Mouse (Mus musculus) forebrain, embryonic 11.5 days (tissue): ENCODE measurements around the gene Mkln1. TPM values are rescaled to one million over a fixed set of nuclear protein-coding genes. Genes with fewer than 3 reads are reported as not detected.

Experiments used
- ATAC-seq: fragments of 200-750 bp; cut with Nextera tagmentation; replicated peaks from 2 replicates; pipeline ENCODE4 v1.8.0; 2017; ENCODE audit warnings: moderate TSS enrichment; ENCODE audit not compliant: low FRiP score
- DNase-seq: peaks from one replicate; pipeline ENCODE4 v3.0.0-alpha.2; 2017; ENCODE audit warnings: low spot score
- H3K27ac ChIP-seq: fragments of 300-500 bp; sonication (generic); 2 replicates; pipeline ENCODE4 v1.5.1; 2014; ENCODE audit warnings: low read depth, low read length
- H3K27me3 ChIP-seq: fragments of 300-500 bp; sonication (generic); 2 replicates; pipeline ENCODE4 v1.6.1; 2014; ENCODE audit warnings: mild to moderate bottlenecking, low read length, mixed read lengths; ENCODE audit not compliant: control insufficient read depth, insufficient read depth
- H3K36me3 ChIP-seq: fragments of 300-500 bp; sonication (generic); 2 replicates; pipeline ENCODE4 v1.6.1; 2014; ENCODE audit warnings: mild to moderate bottlenecking, low read length, moderate library complexity, mixed read lengths; ENCODE audit not compliant: control insufficient read depth, insufficient read depth
- H3K4me1 ChIP-seq: fragments of 300-500 bp; sonication (generic); replicated peaks from 2 replicates; pipeline ENCODE4 v1.6.1; 2014; ENCODE audit warnings: low read length, mixed read lengths; ENCODE audit not compliant: control insufficient read depth, insufficient read depth
- H3K4me2 ChIP-seq: fragments of 300-500 bp; sonication (generic); 2 replicates; pipeline ENCODE4 v1.6.1; 2014; ENCODE audit warnings: low read depth, mild to moderate bottlenecking, low read length, moderate library complexity, mixed read lengths; ENCODE audit not compliant: severe bottlenecking
- H3K4me3 ChIP-seq: fragments of 300-500 bp; sonication (generic); 2 replicates; pipeline ENCODE4 v1.5.1; 2014; ENCODE audit warnings: low read depth, low read length
- H3K9ac ChIP-seq: fragments of 300-500 bp; sonication (generic); 2 replicates; pipeline ENCODE4 v1.6.1; 2014; ENCODE audit warnings: low read length
- H3K9me3 ChIP-seq: fragments of 300-500 bp; sonication (generic); 2 replicates; pipeline ENCODE4 v1.6.1; 2016; ENCODE audit warnings: low read length, mixed read lengths; ENCODE audit not compliant: control insufficient read depth
- WGBS: fragments of 180-500 bp; shearing (Covaris S2); extraction: QIAGEN DNeasy Blood & Tissue Kit; methylation state at CpG from one replicate; pipeline ENCODE4 v1.1.7; 2014; 5-methylcytosine and 5-hydroxymethylcytosine counted together
- polyA plus RNA-seq: library from polyadenylated mRNA; unstranded; fragments of >200 nt; fragmentation: Nextera tagmentation; extraction: Ambion mirVana; gene quantifications from 2 replicates; pipeline ENCODE4 v1.2.1, GENCODE M21; 2014

Gene Mkln1
- polyA plus RNA-seq, 1 experiment from 2014 or later: 221 TPM

DNA sequence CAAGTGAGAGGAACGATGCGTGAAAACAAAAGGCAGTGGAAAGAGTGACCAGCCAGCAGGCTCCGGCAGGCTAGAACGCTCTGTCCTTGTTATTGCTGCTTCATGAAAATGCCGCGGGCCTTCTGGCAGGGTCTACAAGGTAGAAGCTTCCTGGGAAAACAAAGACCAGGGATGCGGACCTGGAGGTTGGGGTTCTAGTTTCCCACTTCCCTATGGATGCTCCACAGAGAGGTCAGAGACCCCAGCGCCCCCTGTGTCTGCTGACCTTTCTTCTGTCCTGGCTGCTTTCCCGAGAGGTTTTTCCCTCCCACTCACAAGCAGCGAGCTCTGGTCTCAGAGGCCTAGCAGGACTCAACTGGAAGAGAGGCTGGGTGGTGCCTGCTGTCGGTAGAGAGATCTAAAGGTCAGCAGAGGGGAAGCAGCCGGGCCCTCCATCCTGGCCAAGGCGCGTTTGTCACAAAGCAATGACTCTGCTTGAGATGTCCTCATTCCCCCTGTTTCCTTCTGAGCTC is 27.9 kb upstream of the Mkln1 start:
- no peak overlapping the region for H3K4me2 ChIP-seq
- H3K27ac ChIP-seq: no peak overlapping the region
- no peaks in the 10 kb centered on the region for H3K27me3 ChIP-seq
- no peaks in the 10 kb centered on the region for H3K4me1 ChIP-seq
- no peak for ATAC-seq
- WGBS: 47% methylated on average over 14 of the region's 14 CpGs
- no peaks in the 10 kb centered on the region for H3K9me3 ChIP-seq
- no peak overlapping the region for H3K9ac ChIP-seq
- no peaks in the 10 kb centered on the region for H3K36me3 ChIP-seq
- H3K4me3 ChIP-seq: no peak overlapping the region
- DNase-seq: no peak

GRCm38 (mm10) chr6:31371140-31371539 is 27.4 kb upstream of the Mkln1 start:
- no peaks in the 10 kb centered on the region for H3K27me3 ChIP-seq
- no peak overlapping the region for H3K9ac ChIP-seq
- H3K4me1 ChIP-seq: no peaks in the 10 kb centered on the region
- H3K36me3 ChIP-seq: no peaks in the 10 kb centered on the region
- ATAC-seq: no peak
- no peak for DNase-seq
- H3K9me3 ChIP-seq: no peaks in the 10 kb centered on the region
- H3K27ac ChIP-seq: no peak overlapping the region
- H3K4me2 ChIP-seq: no peak overlapping the region
- WGBS: 86% methylated on average over 3 of the region's 3 CpGs
- no peak overlapping the region for H3K4me3 ChIP-seq

- H3K4me3 ChIP-seq: no peak overlapping the region
- no peaks in the 10 kb centered on the region for H3K4me1 ChIP-seq
- no peaks in the 10 kb centered on the region for H3K36me3 ChIP-seq
- no peak overlapping the region for H3K9ac ChIP-seq
- H3K27me3 ChIP-seq: no peaks in the 10 kb centered on the region
- no peaks in the 10 kb centered on the region for H3K9me3 ChIP-seq
- 49% methylated on average over 3 of the region's 3 CpGs for WGBS
- DNase-seq (no peak), ATAC-seq (no peak)
- H3K4me2 ChIP-seq: no peak overlapping the region
- H3K27ac ChIP-seq: no peak overlapping the region
These were observed 25.9 kb upstream of the Mkln1 start for GRCm38 (mm10) chr6:31372620-31373019.

DNA sequence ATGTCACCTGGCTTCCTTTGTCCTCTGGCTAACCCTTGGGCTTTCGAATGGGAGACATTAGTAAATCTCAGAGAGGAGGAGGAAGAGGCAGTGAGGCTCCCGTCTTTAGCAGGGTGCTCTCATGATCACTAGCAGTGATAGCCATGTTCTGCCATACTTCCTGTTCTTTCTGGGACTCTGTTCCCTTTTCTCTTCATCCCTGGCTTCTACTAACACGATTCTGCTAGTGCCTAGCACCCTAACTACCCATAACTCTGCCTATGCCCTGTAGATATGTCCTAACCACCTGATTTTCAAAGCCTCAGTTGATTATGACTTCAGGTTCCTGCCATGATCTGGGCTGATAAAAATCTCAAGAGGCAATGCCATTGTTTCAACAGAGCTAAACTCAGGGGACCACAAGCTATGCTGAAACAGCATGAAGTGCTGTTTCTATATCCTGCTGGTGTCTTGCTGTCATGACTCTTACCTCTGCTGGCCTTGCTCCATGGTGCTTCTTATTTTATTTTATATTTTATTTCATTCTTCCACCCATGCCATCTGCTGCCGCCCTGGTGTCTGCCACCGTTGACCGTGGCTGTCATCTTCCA is 25.4 kb upstream of the Mkln1 start:
- Histone ChIP-seq H3K27me3 (no peaks in the 10 kb centered on the region), H3K9ac (no peak overlapping the region), H3K4me3 (no peak overlapping the region), H3K27ac (no peak overlapping the region), H3K9me3 (no peaks in the 10 kb centered on the region), H3K36me3 (no peaks in the 10 kb centered on the region), H3K4me1 (no peaks in the 10 kb centered on the region), H3K4me2 (no peak overlapping the region)
- DNase-seq (no peak), ATAC-seq (no peak)
- WGBS: 88% methylated on average over 6 of the region's 6 CpGs

DNA sequence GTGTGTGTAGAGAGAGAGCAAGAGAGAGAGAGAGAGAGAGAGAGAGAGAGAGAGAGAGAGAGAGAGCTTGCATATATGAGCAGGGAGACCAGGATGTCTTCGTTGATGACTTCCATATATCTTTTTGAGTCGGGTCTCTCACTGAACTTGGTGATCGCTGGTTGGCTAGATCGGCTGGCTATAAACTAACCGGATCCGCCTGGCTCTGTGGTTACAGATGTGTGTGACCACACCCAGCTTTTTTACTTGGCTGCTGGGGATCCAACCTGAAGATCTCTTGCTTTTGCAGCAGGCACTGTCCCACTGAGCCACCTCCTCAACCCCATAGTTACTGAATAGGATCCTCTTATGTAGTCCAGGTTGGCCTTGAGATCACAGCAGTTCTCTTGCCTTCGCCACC is 15.5 kb upstream of the Mkln1 start:
- no peak for DNase-seq
- no peak for ATAC-seq

GRCm38 (mm10) chr6:31384794-31385193 is 13.7 kb upstream of the Mkln1 start:
- no peak overlapping the region for H3K27ac ChIP-seq
- no peak overlapping the region for H3K4me2 ChIP-seq
- no peak for DNase-seq
- H3K27me3 ChIP-seq: no peaks in the 10 kb centered on the region
- no peaks in the 10 kb centered on the region for H3K4me1 ChIP-seq
- no peak overlapping the region for H3K4me3 ChIP-seq
- no peaks in the 10 kb centered on the region for H3K9me3 ChIP-seq
- 67% methylated on average over 5 of the region's 5 CpGs for WGBS
- no peak overlapping the region for H3K9ac ChIP-seq
- no peak for ATAC-seq
- no peaks in the 10 kb centered on the region for H3K36me3 ChIP-seq

More for the DNA sequence above, 15.5 kb upstream of the Mkln1 start:
- no peaks in the 10 kb centered on the region for H3K9me3 ChIP-seq
- no peaks in the 10 kb centered on the region for H3K27me3 ChIP-seq
- no peak overlapping the region for H3K4me2 ChIP-seq
- H3K9ac ChIP-seq: no peak overlapping the region
- no peak overlapping the region for H3K27ac ChIP-seq
- H3K36me3 ChIP-seq: no peaks in the 10 kb centered on the region
- 93% methylated on average over 7 of the region's 7 CpGs for WGBS
- no peak overlapping the region for H3K4me3 ChIP-seq
- H3K4me1 ChIP-seq: no peaks in the 10 kb centered on the region

GRCm38 (mm10) chr6:31385281-31386145 is 13.0 kb upstream of the Mkln1 start:
- H3K9ac ChIP-seq: no peak overlapping the region
- no peak for ATAC-seq
- no peak overlapping the region for H3K27ac ChIP-seq
- DNase-seq: no peak
- no peaks in the 10 kb centered on the region for H3K27me3 ChIP-seq
- no peaks in the 10 kb centered on the region for H3K4me1 ChIP-seq
- no peaks in the 10 kb centered on the region for H3K9me3 ChIP-seq
- 91% methylated on average over 10 of the region's 10 CpGs for WGBS
- no peak overlapping the region for H3K4me3 ChIP-seq
- H3K36me3 ChIP-seq: no peaks in the 10 kb centered on the region
- no peak overlapping the region for H3K4me2 ChIP-seq

GRCm38 (mm10) chr6:31389716-31390115 is 8.8 kb upstream of the Mkln1 start:
- Histone ChIP-seq H3K9me3 (no peaks in the 10 kb centered on the region), H3K27me3 (no peaks in the 10 kb centered on the region), H3K4me2 (no peak overlapping the region), H3K4me1 (no peaks in the 10 kb centered on the region), H3K4me3 (no peak overlapping the region), H3K9ac (no peak overlapping the region), H3K27ac (no peak overlapping the region), H3K36me3 (no peaks in the 10 kb centered on the region)
- 90% methylated on average over 6 of the region's 6 CpGs for whole genome bisulfite sequencing
- no peak for ATAC-seq
- no peak for DNase-seq
